Mouse (Mus musculus): Measurements from ENCODE around the gene Neu2. TPM values are rescaled to one million over a fixed set of nuclear protein-coding genes. Genes with fewer than 3 reads are reported as not detected.
A peak's percentile ranks its signal among the peaks of the same experiment; 100 is the strongest.

The Neu2 gene
- total RNA-seq, 2 experiments from 2014 or later, result 7.5 to 8.0 TPM

- Histone ChIP-seq H3K4me3 (no peak overlapping the region), H3K27ac (no peak overlapping the region)
- DNase-seq (ENCODE audit: extremely low spot score in 1 of 2, low spot score in 2 of 2), result no peak
- no peak for TF ChIP-seq CTCF (IDR thresholded peaks at IDR 0.05)
- intact Hi-C loops (cut with DNase I), result no loop called here
These were observed 41.3 kb downstream of the Neu2 start for GRCm38 (mm10) chr1:87551008-87551407.

DNA sequence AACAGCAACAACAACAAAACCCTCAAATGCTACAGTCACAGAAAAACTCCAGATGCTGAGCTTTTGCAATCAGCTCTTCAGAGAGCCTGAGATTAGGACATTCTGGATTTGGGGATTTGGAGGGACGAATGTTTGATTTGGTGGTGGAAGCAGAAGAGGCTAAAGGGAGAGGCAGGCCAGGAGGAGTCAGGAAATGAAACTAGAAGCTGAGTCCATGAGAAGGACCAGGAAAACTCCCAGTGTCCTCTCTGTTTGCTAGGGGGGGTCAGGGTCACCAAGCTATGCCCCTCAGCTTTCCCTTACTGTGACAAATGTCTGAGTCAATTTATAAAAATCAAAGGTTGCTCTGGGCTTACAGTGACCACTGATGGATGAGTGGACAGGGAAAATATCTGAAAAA, 43.9 kb downstream of the Neu2 start:
- no peak for DNase-seq (ENCODE audit: extremely low spot score in 1 of 2, low spot score in 2 of 2)
- Histone ChIP-seq H3K4me3 (no peak overlapping the region), H3K27ac (no peak overlapping the region)
- TF ChIP-seq CTCF (IDR thresholded peaks at IDR 0.05), result no peak
- intact Hi-C loops (cut with DNase I), result no loop called here

GRCm38 (mm10) chr1:87562967-87563366, 53.3 kb downstream of the Neu2 start:
- Histone ChIP-seq H3K4me3 (no peak overlapping the region), H3K27ac (no peak overlapping the region)
- no peak for DNase-seq (ENCODE audit: extremely low spot score in 1 of 2, low spot score in 2 of 2)
- no peak for TF ChIP-seq CTCF (IDR thresholded peaks at IDR 0.05)
- intact Hi-C loops (cut with DNase I), result no loop called here

DNA sequence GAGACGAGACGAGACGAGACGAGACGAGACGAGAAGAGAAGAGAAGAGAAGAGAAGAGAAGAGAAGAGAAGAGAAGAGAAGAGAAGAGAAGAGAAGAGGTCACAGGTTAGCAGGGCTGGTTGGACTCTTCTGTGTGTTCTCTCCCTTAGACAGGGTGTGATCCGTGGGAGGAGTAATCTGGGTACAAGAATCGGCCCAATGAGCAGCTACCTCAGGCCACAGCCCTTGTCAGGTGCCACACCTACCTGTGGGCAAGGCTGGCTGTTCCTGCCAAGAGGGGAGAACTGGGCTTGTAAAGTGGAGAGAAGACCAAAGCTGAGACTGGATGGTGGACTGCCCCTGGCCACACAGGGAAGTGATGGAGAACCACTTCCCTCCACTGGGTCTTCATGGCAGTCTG, 56.1 kb downstream of the Neu2 start:
- Histone ChIP-seq H3K27ac (no peak overlapping the region), H3K4me3 (no peak overlapping the region)
- DNase-seq (ENCODE audit: extremely low spot score in 1 of 2, low spot score in 2 of 2), result no peak
- no peak for TF ChIP-seq CTCF (IDR thresholded peaks at IDR 0.05)
- intact Hi-C loops (cut with DNase I), result no loop called here

DNA sequence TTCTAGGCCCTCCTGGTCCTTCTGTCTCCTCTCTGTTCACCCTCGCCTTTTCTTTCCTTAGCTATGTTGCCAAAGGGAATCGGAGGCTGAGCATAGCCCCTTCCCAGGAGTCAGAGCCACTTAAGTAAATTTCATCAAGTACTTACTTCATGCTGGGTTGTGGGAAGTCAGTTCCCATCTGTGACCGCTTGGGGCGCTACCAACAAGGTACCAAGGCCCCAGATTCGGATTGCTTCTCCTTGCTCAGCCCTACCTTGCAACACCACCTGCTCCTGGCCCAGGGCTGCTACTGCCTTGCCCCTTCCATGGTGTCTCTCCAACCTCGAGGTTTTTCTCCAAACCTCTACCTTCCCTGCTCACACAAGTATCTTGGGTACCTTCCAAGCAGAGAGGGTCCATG, 58.7 kb downstream of the Neu2 start:
- no peak for DNase-seq (ENCODE audit: extremely low spot score in 1 of 2, low spot score in 2 of 2)
- TF ChIP-seq CTCF (IDR thresholded peaks at IDR 0.05), result peak; percentile 60
- intact Hi-C loops (cut with DNase I), result no loop called here
- Histone ChIP-seq H3K4me3 (no peak overlapping the region), H3K27ac (no peak overlapping the region)

- Histone ChIP-seq H3K4me3 (no peak overlapping the region), H3K27ac (no peak overlapping the region)
- intact Hi-C loops (cut with DNase I), result no loop called here
- no peak for TF ChIP-seq CTCF (IDR thresholded peaks at IDR 0.05)
- no peak for DNase-seq (ENCODE audit: extremely low spot score in 1 of 2, low spot score in 2 of 2)
These were observed 63.6 kb downstream of the Neu2 start for GRCm38 (mm10) chr1:87573261-87573660.

DNA sequence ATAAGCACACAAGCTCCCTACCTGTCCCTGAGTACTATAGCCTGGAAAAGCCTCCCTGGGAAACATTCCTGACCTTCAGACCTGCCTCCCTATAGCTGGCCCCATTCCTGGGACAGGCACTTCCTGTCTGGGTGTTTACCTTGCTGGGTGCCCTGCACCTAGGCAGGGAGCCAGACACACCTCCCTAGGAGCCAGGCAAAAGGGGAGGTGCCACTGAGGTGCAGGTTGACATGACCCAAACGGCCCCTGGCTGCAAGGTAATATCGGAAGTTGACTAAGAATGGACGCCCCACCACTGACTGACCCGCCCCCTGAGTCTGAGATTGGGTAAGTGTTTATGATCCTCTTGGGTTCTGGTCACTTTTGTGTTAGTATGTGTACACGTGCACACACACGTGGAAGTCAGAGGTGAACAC, 64.1 kb downstream of the Neu2 start, which contains the start of gene Ngef:
Gene Ngef (minus strand): TSS at position 71 of the 416 bp plus-strand sequence.
- TF ChIP-seq CTCF (IDR thresholded peaks at IDR 0.05), result no peak
- Histone ChIP-seq H3K27ac (no peak within 1 kb of the TSS), H3K4me3 (no peak within 1 kb of the TSS)
- intact Hi-C loops (cut with DNase I), result no loop called here
- no peak for DNase-seq (ENCODE audit: extremely low spot score in 1 of 2, low spot score in 2 of 2)

DNA sequence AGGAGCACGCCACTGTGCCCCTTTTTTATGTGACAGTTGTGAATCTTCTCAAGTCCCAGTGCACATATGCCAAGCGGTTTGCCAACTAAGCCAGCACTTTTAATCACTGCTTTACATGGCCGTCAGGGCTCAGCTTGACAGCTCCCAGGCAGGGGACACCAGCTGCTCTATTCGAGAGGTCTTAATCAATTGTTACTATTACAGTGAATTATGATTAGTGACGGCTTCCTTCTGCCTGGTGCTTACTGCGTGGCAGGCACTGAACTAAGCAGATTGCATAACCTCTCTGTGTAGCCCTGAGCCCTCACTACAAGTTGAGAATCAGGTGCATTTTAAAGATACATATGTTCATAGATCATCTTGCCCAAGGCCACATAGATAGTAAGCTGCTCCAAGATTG, 64.7 kb downstream of the Neu2 start:
- no peak overlapping the region for H3K27ac ChIP-seq
- no peak overlapping the region for H3K4me3 ChIP-seq
- no peak for DNase-seq (ENCODE audit: extremely low spot score in 1 of 2, low spot score in 2 of 2)
- no peak for TF ChIP-seq CTCF (IDR thresholded peaks at IDR 0.05)
- intact Hi-C loops (cut with DNase I), result no loop called here

DNA sequence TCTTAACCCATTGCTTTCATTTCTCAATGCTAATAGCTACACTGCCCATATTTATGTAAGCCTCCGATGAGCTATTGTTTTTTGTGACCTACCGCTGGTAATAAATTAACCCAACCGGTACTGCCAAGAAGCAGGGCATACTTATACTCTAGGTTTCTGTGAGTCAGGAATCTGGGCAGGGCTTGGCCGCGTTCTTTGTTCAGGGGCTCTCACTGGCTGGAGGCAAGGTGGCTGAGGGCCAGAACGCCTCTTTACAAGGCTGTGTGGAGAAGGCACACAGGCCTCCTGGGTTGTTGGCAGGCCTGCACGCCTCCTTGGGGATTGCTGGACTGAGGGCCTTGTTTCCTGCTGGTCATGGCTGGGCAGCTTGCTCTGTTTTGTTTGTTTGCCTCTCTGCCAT, 65.1 kb downstream of the Neu2 start:
- Histone ChIP-seq H3K27ac (no peak overlapping the region), H3K4me3 (no peak overlapping the region)
- no peak for DNase-seq (ENCODE audit: extremely low spot score in 1 of 2, low spot score in 2 of 2)
- intact Hi-C loops (cut with DNase I), result no loop called here
- TF ChIP-seq CTCF (IDR thresholded peaks at IDR 0.05), result no peak

DNA sequence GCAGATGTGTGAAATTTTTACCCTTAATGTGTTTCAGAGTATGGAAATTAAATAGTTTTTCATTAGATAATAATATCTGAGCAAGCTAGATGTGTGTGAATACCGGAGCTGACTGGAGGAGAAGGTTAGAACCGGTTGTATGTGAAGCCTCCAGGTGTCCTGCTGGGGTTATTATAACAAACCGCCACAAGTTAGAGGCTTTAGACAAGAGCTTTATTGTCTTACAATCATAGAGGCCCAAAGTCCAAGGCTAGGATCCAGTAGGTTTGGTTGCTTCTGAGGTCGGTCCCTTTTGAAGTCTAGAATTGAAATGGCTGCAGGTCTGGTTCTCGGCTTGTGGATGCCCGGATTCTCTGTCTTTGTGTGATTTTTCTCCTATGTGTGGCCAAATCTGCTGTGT, 69.3 kb downstream of the Neu2 start:
- TF ChIP-seq CTCF (IDR thresholded peaks at IDR 0.05), result no peak
- intact Hi-C loops (cut with DNase I), result no loop called here
- DNase-seq (ENCODE audit: extremely low spot score in 1 of 2, low spot score in 2 of 2), result no peak
- Histone ChIP-seq H3K4me3 (no peak overlapping the region), H3K27ac (no peak overlapping the region)

GRCm38 (mm10) chr1:87580824-87581223, 71.1 kb downstream of the Neu2 start:
- no peak for TF ChIP-seq CTCF (IDR thresholded peaks at IDR 0.05)
- no peak for DNase-seq (ENCODE audit: extremely low spot score in 1 of 2, low spot score in 2 of 2)
- H3K27ac ChIP-seq, result no peak overlapping the region
- intact Hi-C loops (cut with DNase I), result no loop called here
- no peak overlapping the region for H3K4me3 ChIP-seq

DNA sequence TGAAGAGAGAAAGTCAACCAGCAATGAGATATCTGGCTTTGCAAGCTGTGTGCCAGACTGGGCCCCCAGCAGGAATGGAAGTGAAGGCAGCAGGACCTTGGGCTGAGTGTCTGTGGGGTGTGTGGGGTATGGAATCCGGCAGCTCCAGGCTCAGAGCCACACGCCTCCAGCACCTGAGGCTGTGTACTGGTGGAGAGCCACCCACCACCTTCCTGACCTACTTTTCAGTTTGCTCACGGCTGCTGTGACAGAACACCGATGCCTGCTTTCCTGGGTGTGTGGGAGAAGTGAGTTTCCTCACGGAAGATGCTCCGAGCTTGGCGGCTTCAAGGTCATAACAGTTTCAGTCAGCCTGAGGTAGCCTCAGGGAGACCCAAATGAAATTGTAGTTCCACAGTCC, 79.5 kb downstream of the Neu2 start:
- no peak for TF ChIP-seq CTCF (IDR thresholded peaks at IDR 0.05)
- Histone ChIP-seq H3K27ac (peak overlapping the region; percentile 74), H3K4me3 (no peak overlapping the region)
- peak; percentile 63 to 69 for DNase-seq (ENCODE audit: extremely low spot score in 1 of 2, low spot score in 2 of 2)
- intact Hi-C loops (cut with DNase I), result loop anchor here (1.0 kb wide), 1 partner anchor 16 kb away; no protein-coding TSS in a partner anchor

- peak overlapping the region; percentile 47 for H3K27ac ChIP-seq
- no peak for TF ChIP-seq CTCF (IDR thresholded peaks at IDR 0.05)
- H3K4me3 ChIP-seq, result no peak overlapping the region
- intact Hi-C loops (cut with DNase I), result loop anchor here (1.0 to 5.0 kb wide), 4 partner anchors 15 to 132 kb away; partner anchors contain the start of gene Neu2
- DNase-seq (ENCODE audit: extremely low spot score in 1 of 2, low spot score in 2 of 2), result no peak
These were observed 80.3 kb downstream of the Neu2 start for GRCm38 (mm10) chr1:87589980-87590379.

All from left cerebral cortex, adult 2 months (tissue).